Mouse (Mus musculus) embryonic fibroblast, embryonic 13.5 days (primary cell): ENCODE measurements at regions not wholly inside any gene's neighbourhood (a gene's known extent, or its start where the extent isn't known, plus 50 kb on each side); places are given as distances from the start of the nearest gene placed in this dataset.

Experiments used
- H3K27ac ChIP-seq: 2 replicates; pipeline ENCODE4 v1.5.1; 2012; ENCODE audit warnings: low read length, control low read depth, inconsistent platforms; ENCODE audit not compliant: insufficient read depth
- H3K4me1 ChIP-seq: 2 replicates; pipeline ENCODE4 v1.6.1; 2011; ENCODE audit warnings: low read length; ENCODE audit not compliant: control insufficient read depth, insufficient read depth
- H3K4me3 ChIP-seq: 2 replicates; pipeline ENCODE4 v1.5.1; 2011; ENCODE audit warnings: mild to moderate bottlenecking, control low read depth, low read length; ENCODE audit not compliant: insufficient read depth
- CTCF ChIP-seq: IDR thresholded peaks from 2 replicates; pipeline ENCODE4 v1.5.1; 2011; ENCODE audit warnings: mild to moderate bottlenecking, control low read depth, low read length, moderate library complexity, borderline replicate concordance; ENCODE audit not compliant: insufficient read depth
- POLR2A ChIP-seq: IDR thresholded peaks from 2 replicates; pipeline ENCODE4 v1.6.1; 2011; ENCODE audit warnings: low read depth, mild to moderate bottlenecking, control low read depth, low read length, moderate library complexity

DNA sequence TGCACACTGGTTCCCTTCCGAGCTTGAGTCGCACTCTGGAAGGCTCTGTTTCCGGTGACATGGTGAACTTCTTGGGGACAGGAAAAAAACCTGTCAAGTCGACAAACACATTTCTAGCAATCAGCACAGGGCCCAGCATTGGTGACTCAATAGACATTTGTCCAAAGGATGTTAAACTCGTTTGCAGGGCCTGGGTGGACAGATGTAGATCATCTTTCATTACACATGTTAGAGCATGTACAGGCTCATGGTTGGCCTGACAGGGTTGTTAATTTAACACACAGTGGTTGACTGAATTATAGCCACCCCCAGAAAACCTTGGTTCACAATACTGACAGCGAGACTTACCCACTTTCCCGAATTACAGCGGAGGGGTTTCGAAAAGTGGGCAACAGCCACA is 288.6 kb upstream of the Zfp64 start:
- TF ChIP-seq POLR2A (no peak), CTCF (no peak)
- Histone ChIP-seq H3K27ac (no peak overlapping the region), H3K4me3 (no peak overlapping the region), H3K4me1 (no peaks in the 10 kb centered on the region)

DNA sequence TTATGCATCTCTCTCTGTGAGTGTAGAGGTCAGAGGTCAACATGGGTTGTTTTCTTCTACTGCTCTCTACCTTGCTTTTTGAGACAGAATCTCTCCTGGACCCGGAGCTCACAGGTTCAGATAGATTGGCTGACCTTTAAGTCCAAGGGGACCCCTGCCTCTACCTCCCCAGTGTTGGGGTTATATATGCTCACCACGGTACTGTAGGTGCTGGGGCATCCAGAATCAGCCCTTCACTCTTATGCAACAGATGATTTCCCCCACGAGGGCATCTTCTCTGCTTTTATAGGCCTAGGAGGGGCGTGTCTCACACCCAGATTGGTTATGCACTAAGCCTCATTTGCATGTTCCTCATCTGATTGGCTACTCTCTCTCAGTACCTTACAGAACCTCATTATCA is 282.5 kb upstream of the Zfp64 start:
- Histone ChIP-seq H3K4me3 (no peak overlapping the region), H3K4me1 (no peaks in the 10 kb centered on the region), H3K27ac (no peak overlapping the region)
- TF ChIP-seq CTCF (no peak), POLR2A (no peak)

DNA sequence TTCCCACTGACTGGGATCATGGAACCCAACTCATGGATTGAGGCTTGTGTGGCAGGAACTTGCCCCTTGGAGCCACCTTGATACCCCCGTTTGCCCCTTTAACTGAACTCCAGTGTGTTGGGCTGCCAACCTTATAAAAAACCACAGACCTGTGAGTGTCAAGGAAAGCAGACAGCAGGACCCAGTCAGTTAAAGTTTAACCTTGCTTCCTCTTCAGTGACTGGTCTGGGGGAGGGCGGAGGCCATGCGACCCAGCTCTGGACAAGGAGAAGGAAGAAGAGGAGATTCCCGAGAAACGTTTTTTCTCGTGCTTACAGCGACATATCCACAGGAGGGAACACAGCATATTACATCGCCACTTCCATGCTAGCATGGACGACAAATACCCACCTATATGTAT is 281.9 kb upstream of the Zfp64 start:
- Histone ChIP-seq H3K27ac (no peak overlapping the region), H3K4me1 (no peaks in the 10 kb centered on the region), H3K4me3 (no peak overlapping the region)
- TF ChIP-seq POLR2A: no peak

DNA sequence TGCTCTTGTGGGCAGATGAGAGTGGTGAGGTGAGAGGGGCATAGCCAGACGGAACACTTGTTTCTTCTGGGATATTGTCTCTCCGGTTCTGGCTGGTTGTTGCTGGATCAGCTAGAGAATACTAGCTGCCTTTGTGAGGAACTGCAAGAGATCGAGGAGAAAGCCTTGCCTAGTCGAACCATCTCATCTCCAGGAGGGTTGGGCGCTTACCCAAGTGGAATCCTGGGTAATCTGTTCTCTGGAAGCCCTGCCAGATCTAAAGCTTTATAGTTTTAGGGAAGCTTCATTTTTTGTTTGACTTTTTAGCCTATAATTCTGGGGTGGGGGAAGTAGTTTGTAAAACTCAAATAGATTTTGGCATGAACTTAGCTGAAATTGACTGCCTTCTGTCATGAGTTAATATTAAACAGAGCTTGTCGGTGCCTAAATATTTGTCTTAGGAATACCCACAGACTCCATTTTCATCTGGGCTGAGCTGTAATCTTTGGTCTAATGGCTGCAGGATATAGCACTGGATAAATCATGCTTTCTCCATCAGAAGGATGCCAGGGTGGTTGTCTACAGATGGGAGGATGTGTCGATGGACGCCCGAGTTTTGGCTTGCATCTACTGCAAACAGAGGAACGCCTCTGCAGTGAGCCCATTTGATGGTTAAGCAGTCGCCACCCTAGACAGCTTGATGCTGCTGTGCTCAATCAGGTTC is 279.1 kb upstream of the Zfp64 start:
- H3K4me1 ChIP-seq: no peaks in the 10 kb centered on the region
- no peak overlapping the region for H3K27ac ChIP-seq
- H3K4me3 ChIP-seq: no peak overlapping the region
- TF ChIP-seq POLR2A (no peak), CTCF (no peak)

DNA sequence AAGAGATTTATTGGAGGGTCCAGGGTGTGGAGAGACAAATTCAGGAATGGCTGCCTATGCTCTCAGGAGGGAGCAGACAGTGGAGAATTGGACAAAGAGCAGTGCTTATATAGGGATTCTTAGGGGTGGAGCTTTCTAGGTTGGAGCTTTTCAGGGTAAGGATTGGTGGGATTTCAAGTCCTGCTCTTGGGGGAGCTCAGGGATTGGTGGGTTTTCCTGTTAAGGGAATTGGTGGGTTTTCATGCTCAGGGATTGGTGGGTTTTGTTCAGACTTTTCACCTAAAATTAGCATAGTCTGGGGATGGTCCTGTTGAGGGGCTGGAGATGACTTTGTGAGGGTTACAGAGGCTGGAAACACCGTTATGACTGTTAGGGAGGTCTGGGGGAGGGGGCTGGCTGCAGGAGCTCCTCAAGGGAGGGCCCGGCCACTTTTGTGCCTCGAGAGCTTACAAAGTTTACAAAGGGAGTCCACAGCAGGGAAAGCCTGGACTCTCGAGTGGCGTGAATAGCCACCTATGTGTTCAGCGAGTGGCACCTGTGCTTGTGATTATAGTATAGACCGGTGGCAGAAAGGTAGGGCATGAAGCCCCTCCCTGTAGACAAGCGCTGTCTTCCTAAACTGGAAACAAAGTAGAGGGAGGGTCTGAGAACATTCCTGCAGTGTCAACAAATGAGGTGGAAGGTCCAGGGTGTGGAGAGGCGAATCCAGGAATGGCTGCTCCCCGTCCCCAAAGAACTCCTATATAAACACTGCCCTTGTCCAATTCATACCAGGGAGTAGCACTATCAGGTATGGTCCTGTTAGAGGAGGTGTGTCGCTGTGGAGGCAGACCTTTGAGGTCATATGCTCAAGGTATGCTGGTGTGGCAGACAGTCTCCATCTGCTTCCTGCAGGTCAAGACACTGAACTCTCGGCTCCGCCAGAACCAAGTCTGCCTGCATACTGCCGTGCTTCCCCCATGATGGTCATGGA is 278.1 kb upstream of the Zfp64 start:
- TF ChIP-seq POLR2A (no peak), CTCF (no peak)
- no peak overlapping the region for H3K4me3 ChIP-seq
- H3K27ac ChIP-seq: no peak overlapping the region
- H3K4me1 ChIP-seq: no peaks in the 10 kb centered on the region

DNA sequence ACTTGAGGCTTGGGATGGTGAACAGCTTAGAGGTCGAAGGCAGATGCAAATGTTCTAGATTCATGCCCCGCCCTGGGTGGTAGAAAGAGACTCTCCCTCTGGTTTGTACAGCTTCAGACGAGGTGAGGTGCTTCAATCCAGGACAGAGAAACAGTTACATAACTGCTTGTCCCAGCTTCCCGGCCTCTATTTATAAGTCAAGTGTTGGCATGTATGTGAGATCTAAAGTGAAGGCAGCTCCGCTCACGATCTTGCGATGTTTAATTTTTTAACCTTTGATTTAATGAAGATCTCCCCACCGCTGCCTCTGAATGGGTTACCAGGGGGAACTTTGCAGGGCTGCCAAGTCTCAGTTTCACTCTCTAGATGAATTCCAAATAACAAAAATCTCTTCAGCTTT is 266.9 kb upstream of the Zfp64 start:
- Histone ChIP-seq H3K4me1 (no peaks in the 10 kb centered on the region), H3K27ac (no peak overlapping the region), H3K4me3 (no peak overlapping the region)
- TF ChIP-seq POLR2A (no peak), CTCF (no peak)

DNA sequence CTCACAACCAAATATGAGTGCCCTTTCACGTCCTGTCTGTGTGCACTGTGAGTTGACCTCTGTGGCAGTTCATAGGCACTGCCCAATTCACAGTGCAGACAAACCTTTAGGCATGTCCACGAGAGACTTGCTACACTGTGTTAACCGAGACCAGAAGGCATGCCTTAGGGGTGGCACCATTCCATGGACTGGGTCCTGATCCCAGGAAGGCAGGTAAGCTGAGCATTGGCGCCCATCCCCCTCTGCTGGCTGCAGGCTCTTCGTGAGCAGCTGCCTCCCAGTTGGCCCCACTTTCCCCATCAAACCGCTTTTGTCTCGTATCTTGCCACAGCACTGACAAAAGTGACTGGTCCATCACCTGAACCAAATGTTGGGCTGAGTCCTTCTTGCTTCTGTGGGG is 265.8 kb upstream of the Zfp64 start:
- no peaks in the 10 kb centered on the region for H3K4me1 ChIP-seq
- TF ChIP-seq CTCF (no peak), POLR2A (no peak)
- H3K4me3 ChIP-seq: no peak overlapping the region
- H3K27ac ChIP-seq: no peak overlapping the region

DNA sequence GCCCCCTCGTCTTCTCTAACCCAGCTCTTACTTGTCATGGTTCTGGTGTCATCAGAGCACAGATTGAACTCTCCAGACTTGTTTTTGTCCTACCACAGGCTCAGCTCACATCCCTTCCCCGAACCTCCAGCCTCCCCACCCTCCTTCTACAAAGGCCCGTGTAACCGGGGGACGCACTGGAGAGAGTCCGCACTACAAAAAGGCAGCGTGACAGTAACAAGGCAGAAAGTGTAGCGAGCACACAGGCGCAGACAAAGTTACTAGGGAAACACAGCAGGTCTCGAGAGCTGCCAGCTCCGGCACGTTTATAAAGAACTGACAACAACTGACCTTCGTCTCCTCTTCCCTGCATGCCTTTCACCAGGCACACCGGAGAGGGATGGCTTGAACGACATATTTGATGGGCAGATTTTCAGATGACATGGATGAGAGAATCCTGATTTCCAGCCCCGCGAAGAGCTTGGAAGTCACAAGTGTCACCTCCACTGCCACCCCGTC is 260.2 kb upstream of the Zfp64 start:
- Histone ChIP-seq H3K27ac (no peak overlapping the region), H3K4me1 (no peaks in the 10 kb centered on the region), H3K4me3 (no peak overlapping the region)
- no peak for TF ChIP-seq CTCF
- no peak for TF ChIP-seq POLR2A

DNA sequence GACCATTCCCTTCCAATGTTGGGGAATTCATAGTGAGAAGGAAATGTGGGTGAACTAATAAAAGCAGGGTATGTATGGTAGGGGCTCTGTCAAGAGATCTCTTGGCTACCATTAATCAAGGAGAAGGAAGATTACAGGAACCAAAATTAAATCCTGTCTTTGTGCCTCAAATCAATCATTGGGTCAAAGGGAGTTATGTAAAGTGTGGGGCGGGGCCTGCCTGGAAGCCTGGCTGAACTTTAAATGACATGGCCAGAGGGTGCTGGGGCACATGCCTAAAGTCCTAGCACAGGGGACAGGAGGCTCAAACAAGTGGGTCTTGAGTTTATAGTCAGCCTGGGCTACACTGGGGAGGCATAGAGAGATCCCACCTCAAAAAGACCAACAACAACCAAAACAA is 259.0 kb upstream of the Zfp64 start:
- H3K4me1 ChIP-seq: no peaks in the 10 kb centered on the region

DNA sequence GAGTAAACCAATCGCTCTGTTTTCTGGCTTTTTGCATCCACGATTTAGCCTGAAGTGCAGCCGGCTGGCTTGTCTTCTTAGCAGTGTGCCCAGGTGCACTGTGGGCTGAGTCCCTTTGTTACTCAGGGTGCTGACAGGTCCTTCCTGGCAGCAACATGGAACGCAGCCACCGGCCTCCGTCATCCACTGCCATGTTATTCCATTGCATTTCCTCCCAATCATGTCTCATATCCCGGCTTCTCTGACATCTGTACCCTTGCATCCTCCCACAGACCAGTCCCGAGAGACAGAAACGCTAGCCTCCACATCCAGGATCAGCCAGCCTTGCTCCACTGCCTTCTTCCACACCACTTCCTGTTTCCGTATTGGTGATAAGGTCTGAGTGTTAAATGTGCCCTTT is 257.9 kb upstream of the Zfp64 start:
- Histone ChIP-seq H3K4me3 (no peak overlapping the region), H3K27ac (no peak overlapping the region), H3K4me1 (no peaks in the 10 kb centered on the region)
- TF ChIP-seq POLR2A (no peak), CTCF (no peak)

More for the DNA sequence above, 259.0 kb upstream of the Zfp64 start:
- Histone ChIP-seq H3K4me3 (no peak overlapping the region), H3K27ac (no peak overlapping the region)
- TF ChIP-seq CTCF: no peak
- no peak for TF ChIP-seq POLR2A
